In the genomic region with DNA sequence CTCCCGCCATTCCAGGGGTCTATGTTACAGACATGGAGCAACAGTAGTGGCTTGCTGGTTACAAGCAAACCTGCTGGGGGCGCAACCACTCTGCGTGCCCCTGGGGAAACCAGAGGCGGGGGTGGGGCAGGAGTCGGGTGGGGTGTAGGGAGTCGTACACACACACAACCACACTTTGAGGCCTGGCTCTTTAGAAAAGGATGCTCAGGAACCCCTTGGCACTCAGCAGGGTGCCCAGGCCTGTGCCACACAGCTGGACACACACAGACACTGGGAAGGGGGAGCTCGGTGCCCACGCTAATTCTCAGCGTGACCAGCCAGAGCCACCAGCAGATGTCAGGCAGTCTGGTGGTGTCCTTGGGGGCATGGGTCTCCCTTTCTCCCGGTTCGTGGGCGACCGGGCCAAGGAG, we compare ENCODE assay signal across 8 mouse cellular contexts. TPM values are rescaled to one million over a fixed set of nuclear protein-coding genes. Genes with fewer than 3 reads are reported as not detected.
DNase-seq lines count a peak whose midpoint lies in the region; ATAC-seq and TF ChIP-seq lines count a peak whose summit lies in the region.

No protein-coding gene starts in this region.

- no peaks in the 10 kb centered on the region for H3K36me3 ChIP-seq in ES-Bruce4 (ENCODE audit: control insufficient read depth, insufficient read depth, low read length, poor library complexity, severe bottlenecking)
- no peaks in the 10 kb centered on the region for H3K36me3 ChIP-seq in embryonic facial prominence, embryonic 12.5 days
- no peaks in the 10 kb centered on the region for H3K36me3 ChIP-seq in limb, embryonic 11.5 days (ENCODE audit: control insufficient read depth, insufficient read depth, low read length)
- H3K36me3 ChIP-seq in midbrain, embryonic 14.5 days (ENCODE audit: control insufficient read depth, insufficient read depth, low read length) = no peaks in the 10 kb centered on the region

- H3K4me3 ChIP-seq in cerebellum, adult 2 months (replicated peaks; ENCODE audit: insufficient read depth, low read depth, low read length) = peak overlapping the region; percentile 79
- peak overlapping the region; percentile 86 for H3K4me3 ChIP-seq in ES-Bruce4 (ENCODE audit: low read depth, low read length)
- H3K4me3 ChIP-seq in embryonic facial prominence, embryonic 12.5 days = peak overlapping the region; percentile 78
- peak overlapping the region; percentile 78 for H3K4me3 ChIP-seq in limb, embryonic 11.5 days (ENCODE audit: low read depth, low read length)
- H3K4me3 ChIP-seq in midbrain, embryonic 14.5 days (replicated peaks; ENCODE audit: low read depth, low read length) = peak overlapping the region; percentile 91

- no peaks in the 10 kb centered on the region for H3K27me3 ChIP-seq in cerebellum, adult 2 months (ENCODE audit: control insufficient read depth, insufficient read depth, low read length)
- H3K27me3 ChIP-seq in ES-Bruce4 (ENCODE audit: control insufficient read depth, insufficient read depth, low read length, poor library complexity, severe bottlenecking) = no peaks in the 10 kb centered on the region
- no peaks in the 10 kb centered on the region for H3K27me3 ChIP-seq in embryonic facial prominence, embryonic 12.5 days
- no peaks in the 10 kb centered on the region for H3K27me3 ChIP-seq in limb, embryonic 11.5 days (ENCODE audit: control insufficient read depth, insufficient read depth, low read length)
- H3K27me3 ChIP-seq in midbrain, embryonic 14.5 days (ENCODE audit: control insufficient read depth, insufficient read depth, low read length) = no peaks in the 10 kb centered on the region

- peak overlapping the region; percentile 97 for H3K27ac ChIP-seq in cerebellum, adult 2 months (ENCODE audit: insufficient read depth, low read length)
- no peak overlapping the region for H3K27ac ChIP-seq in ES-Bruce4 (ENCODE audit: insufficient read depth, low read length)
- H3K27ac ChIP-seq in embryonic facial prominence, embryonic 12.5 days = peak overlapping the region; percentile 99
- 0 out of 2 replicates have a peak overlapping the region, but pooled peaks have one; percentile 26 for H3K27ac ChIP-seq in limb, embryonic 11.5 days (replicated peaks; ENCODE audit: low read depth, low read length)
- peak overlapping the region; percentile 100 for H3K27ac ChIP-seq in midbrain, embryonic 14.5 days (replicated peaks; ENCODE audit: low read depth, low read length)

- peak in 1 of 2 experiments; percentile 65 for DNase-seq in cerebellum, adult 2 months
- DNase-seq in cerebellum, adult 11 months = no peak
- DNase-seq in heart, postnatal 4 days = peak; percentile 61
- DNase-seq in limb, embryonic 11.5 days (ENCODE audit: low spot score) = no peak
- peak; percentile 66 for DNase-seq in midbrain, embryonic 14.5 days
- peak; percentile 15 for DNase-seq in testis, postnatal 14 days (ENCODE audit: low spot score)

- WGBS in cerebellum, adult 2 months = 1% methylated on average over 13 of the region's 13 CpGs
- 3% methylated on average over 13 of the region's 13 CpGs for WGBS in embryonic facial prominence, embryonic 12.5 days
- 4% methylated on average over 10 of the region's 13 CpGs for WGBS in limb, embryonic 11.5 days
- WGBS in midbrain, embryonic 14.5 days = under 1% methylated on average over 13 of the region's 13 CpGs

- H3K4me2 ChIP-seq in embryonic facial prominence, embryonic 12.5 days (replicated peaks) = peak overlapping the region; percentile 82
- H3K4me2 ChIP-seq in limb, embryonic 11.5 days (ENCODE audit: low read depth, severe bottlenecking) = peak overlapping the region; percentile 95
- peak overlapping the region; percentile 88 for H3K4me2 ChIP-seq in midbrain, embryonic 14.5 days (ENCODE audit: low read length)

- peak overlapping the region; percentile 82 for H3K9ac ChIP-seq in ES-Bruce4 (ENCODE audit: low read depth, poor library complexity, severe bottlenecking)
- H3K9ac ChIP-seq in embryonic facial prominence, embryonic 12.5 days = peak overlapping the region; percentile 86
- peak overlapping the region; percentile 90 for H3K9ac ChIP-seq in limb, embryonic 11.5 days (ENCODE audit: low read length)
- H3K9ac ChIP-seq in midbrain, embryonic 14.5 days (replicated peaks; ENCODE audit: low read length) = peak overlapping the region; percentile 99

- TF ChIP-seq EP300 in ES-Bruce4 (IDR thresholded peaks at IDR 0.05; ENCODE audit: insufficient read depth, low read depth, low read length) = no peak

- no peaks in the 10 kb centered on the region for H3K9me3 ChIP-seq in ES-Bruce4 (replicated peaks; ENCODE audit: control insufficient read depth, insufficient read depth, low read length, poor library complexity, severe bottlenecking)
- H3K9me3 ChIP-seq in embryonic facial prominence, embryonic 12.5 days = no peaks in the 10 kb centered on the region
- H3K9me3 ChIP-seq in limb, embryonic 11.5 days (ENCODE audit: control insufficient read depth, low read length) = no peaks in the 10 kb centered on the region
- H3K9me3 ChIP-seq in midbrain, embryonic 14.5 days (ENCODE audit: control insufficient read depth, low read length) = no peaks in the 10 kb centered on the region

- no peak for TF ChIP-seq CTCF in cerebellum, adult 2 months (IDR thresholded peaks at IDR 0.05; ENCODE audit: borderline replicate concordance, insufficient read depth, low read depth, low read length)
- TF ChIP-seq CTCF in ES-Bruce4 (IDR thresholded peaks at IDR 0.05; ENCODE audit: low read depth, low read length) = peak; percentile 15

- ATAC-seq in embryonic facial prominence, embryonic 12.5 days (ENCODE audit: insufficient number of reproducible peaks, insufficient read depth, low FRiP score, low TSS enrichment) = no peak
- no peak; the same call in 1 of the 2 replicates for ATAC-seq in limb, embryonic 11.5 days (ENCODE audit: insufficient number of reproducible peaks, low FRiP score, low TSS enrichment, low read depth)
- ATAC-seq in midbrain, embryonic 14.5 days (ENCODE audit: low FRiP score, low TSS enrichment) = peak; percentile 11; the same call in 1 of the 2 replicates

- H3K4me1 ChIP-seq in cerebellum, adult 2 months (ENCODE audit: control insufficient read depth, insufficient read depth, low read length) = no peaks in the 10 kb centered on the region
- H3K4me1 ChIP-seq in ES-Bruce4 (ENCODE audit: control insufficient read depth, insufficient read depth, low read length) = peaks cover 2% of the 10 kb centered on the region
- H3K4me1 ChIP-seq in embryonic facial prominence, embryonic 12.5 days = peaks cover 36% of the 10 kb centered on the region
- H3K4me1 ChIP-seq in limb, embryonic 11.5 days (ENCODE audit: control insufficient read depth, insufficient read depth, low read length) = peaks cover 23% of the 10 kb centered on the region
- H3K4me1 ChIP-seq in midbrain, embryonic 14.5 days (ENCODE audit: control insufficient read depth, insufficient read depth, low read length) = peaks cover 30% of the 10 kb centered on the region

- TF ChIP-seq POLR2A in cerebellum, adult 2 months (IDR thresholded peaks at IDR 0.05; ENCODE audit: borderline replicate concordance, insufficient read depth, low read length) = no peak
- TF ChIP-seq POLR2A in ES-Bruce4 (IDR thresholded peaks at IDR 0.05; ENCODE audit: insufficient read depth, low read length) = no peak

RNA-seq across cellular contexts. Expression of a gene that starts 1.2 kb away (rescaled TPM):
- polyA plus RNA-seq in cerebellum, adult 2 months (2012; rRNA removed) = 295 and 299 TPM in 2 replicates
- polyA plus RNA-seq in ES-Bruce4 (2011; ENCODE audit: insufficient read depth, insufficient read length, low read depth, missing spikeins) = 20.0 and 21.0 TPM in 2 replicates
- 57.3 and 58.5 TPM in 2 replicates for polyA plus RNA-seq in embryonic facial prominence, embryonic 12.5 days (2016; fragmentation: Nextera tagmentation; extraction: Ambion mirVana)
- total RNA-seq in heart, postnatal 4 days (2021) = 100 to 1,000 TPM; 124 to 128 TPM
- polyA plus RNA-seq in limb, embryonic 11.5 days (2014; fragmentation: Nextera tagmentation; extraction: Ambion mirVana) = 27.6 and 28.7 TPM in 2 replicates
- polyA plus RNA-seq in midbrain, embryonic 14.5 days (2014; fragmentation: Nextera tagmentation; extraction: Ambion mirVana) = 111 and 116 TPM in 2 replicates

Comparison
In these comparisons a context has a peak if more than half of its experiments do, and no peak if none do; other contexts are left out.
1. DNase-seq: peak in heart, postnatal 4 days (single experiment), midbrain, embryonic 14.5 days (single experiment) and testis, postnatal 14 days (single experiment); none in cerebellum, adult 11 months (single experiment) and limb, embryonic 11.5 days (single experiment).
2. Peak in every context shown above with its lines, with median percentiles within 50 percentile points of each other: H3K4me3 ChIP-seq, H3K9ac ChIP-seq and H3K4me2 ChIP-seq.